Mouse (Mus musculus): ENCODE data around the gene Prkn. TPM values are rescaled to one million over a fixed set of nuclear protein-coding genes. Genes with fewer than 3 reads are reported as not detected.

Prkn gene
- total and polyA plus RNA-seq, 2 experiments: 2.5 to 8.9 TPM

- Histone ChIP-seq H3K4me3 (ENCODE audit: insufficient read depth, low read depth, low read length) (no peak overlapping the region), H3K9ac (ENCODE audit: low read depth, low read length) (no peak overlapping the region), H3K27ac (replicated peaks; ENCODE audit: insufficient read depth, low read depth, low read length) (no peak overlapping the region), H3K4me1 (ENCODE audit: control insufficient read depth, insufficient read depth, low read length) (no peaks in the 10 kb centered on the region), H3K36me3 (ENCODE audit: control insufficient read depth, insufficient read depth, low read length) (no peaks in the 10 kb centered on the region), H3K79me2 (ENCODE audit: control insufficient read depth, insufficient read depth, low read length) (no peaks in the 10 kb centered on the region), H3K27me3 (ENCODE audit: control insufficient read depth, insufficient read depth, low read length) (no peaks in the 10 kb centered on the region)
- DNase-seq (ENCODE audit: extremely low read depth, low read depth, low spot score): no peak
- TF ChIP-seq CTCF (IDR thresholded peaks at IDR 0.05; ENCODE audit: low read depth, low read length) (no peak), POLR2A (IDR thresholded peaks at IDR 0.05; ENCODE audit: extremely low read depth, insufficient read depth, low read length) (no peak)
- 70% methylated on average over 6 of the region's 6 CpGs for whole genome bisulfite sequencing
Measured at GRCm38 (mm10) chr17:11076319-11076903, 236.2 kb downstream of the Prkn start.

GRCm38 (mm10) chr17:11086492-11086891 lies 246.3 kb downstream of the Prkn start:
- Histone ChIP-seq H3K36me3 (ENCODE audit: control insufficient read depth, insufficient read depth, low read length) (no peaks in the 10 kb centered on the region), H3K4me3 (ENCODE audit: insufficient read depth, low read depth, low read length) (no peak overlapping the region), H3K27ac (replicated peaks; ENCODE audit: insufficient read depth, low read depth, low read length) (no peak overlapping the region), H3K27me3 (ENCODE audit: control insufficient read depth, insufficient read depth, low read length) (no peaks in the 10 kb centered on the region), H3K79me2 (ENCODE audit: control insufficient read depth, insufficient read depth, low read length) (no peaks in the 10 kb centered on the region), H3K4me1 (ENCODE audit: control insufficient read depth, insufficient read depth, low read length) (no peaks in the 10 kb centered on the region), H3K9ac (ENCODE audit: low read depth, low read length) (no peak overlapping the region)
- no peak for DNase-seq (ENCODE audit: extremely low read depth, low read depth, low spot score)
- TF ChIP-seq POLR2A (IDR thresholded peaks at IDR 0.05; ENCODE audit: extremely low read depth, insufficient read depth, low read length) (no peak), CTCF (IDR thresholded peaks at IDR 0.05; ENCODE audit: low read depth, low read length) (no peak)
- 83% methylated on average over 1 of the region's 1 CpGs for WGBS

GRCm38 (mm10) chr17:11087088-11087487 lies 246.9 kb downstream of the Prkn start:
- no peak overlapping the region for H3K27ac ChIP-seq (replicated peaks; ENCODE audit: insufficient read depth, low read depth, low read length)
- TF ChIP-seq POLR2A (IDR thresholded peaks at IDR 0.05; ENCODE audit: extremely low read depth, insufficient read depth, low read length): no peak
- no peak for TF ChIP-seq CTCF (IDR thresholded peaks at IDR 0.05; ENCODE audit: low read depth, low read length)
- H3K36me3 ChIP-seq (ENCODE audit: control insufficient read depth, insufficient read depth, low read length): no peaks in the 10 kb centered on the region
- no peaks in the 10 kb centered on the region for H3K79me2 ChIP-seq (ENCODE audit: control insufficient read depth, insufficient read depth, low read length)
- no peak for DNase-seq (ENCODE audit: extremely low read depth, low read depth, low spot score)
- H3K4me3 ChIP-seq (ENCODE audit: insufficient read depth, low read depth, low read length): no peak overlapping the region
- H3K27me3 ChIP-seq (ENCODE audit: control insufficient read depth, insufficient read depth, low read length): no peaks in the 10 kb centered on the region
- H3K4me1 ChIP-seq (ENCODE audit: control insufficient read depth, insufficient read depth, low read length): no peaks in the 10 kb centered on the region
- 90% methylated on average over 5 of the region's 5 CpGs for WGBS
- H3K9ac ChIP-seq (ENCODE audit: low read depth, low read length): no peak overlapping the region

GRCm38 (mm10) chr17:11087823-11088222 lies 247.6 kb downstream of the Prkn start:
- WGBS: 81% methylated on average over 8 of the region's 8 CpGs
- no peaks in the 10 kb centered on the region for H3K79me2 ChIP-seq (ENCODE audit: control insufficient read depth, insufficient read depth, low read length)
- no peak for DNase-seq (ENCODE audit: extremely low read depth, low read depth, low spot score)
- TF ChIP-seq POLR2A (IDR thresholded peaks at IDR 0.05; ENCODE audit: extremely low read depth, insufficient read depth, low read length) (no peak), CTCF (IDR thresholded peaks at IDR 0.05; ENCODE audit: low read depth, low read length) (no peak)
- no peaks in the 10 kb centered on the region for H3K27me3 ChIP-seq (ENCODE audit: control insufficient read depth, insufficient read depth, low read length)
- no peaks in the 10 kb centered on the region for H3K4me1 ChIP-seq (ENCODE audit: control insufficient read depth, insufficient read depth, low read length)
- H3K27ac ChIP-seq (replicated peaks; ENCODE audit: insufficient read depth, low read depth, low read length): no peak overlapping the region
- H3K9ac ChIP-seq (ENCODE audit: low read depth, low read length): no peak overlapping the region
- H3K36me3 ChIP-seq (ENCODE audit: control insufficient read depth, insufficient read depth, low read length): no peaks in the 10 kb centered on the region
- no peak overlapping the region for H3K4me3 ChIP-seq (ENCODE audit: insufficient read depth, low read depth, low read length)

- peak; percentile 66 for DNase-seq (ENCODE audit: extremely low read depth, low read depth, low spot score)
- Histone ChIP-seq H3K27ac (replicated peaks; ENCODE audit: insufficient read depth, low read depth, low read length) (no peak overlapping the region), H3K9ac (ENCODE audit: low read depth, low read length) (no peak overlapping the region), H3K36me3 (ENCODE audit: control insufficient read depth, insufficient read depth, low read length) (no peaks in the 10 kb centered on the region), H3K27me3 (ENCODE audit: control insufficient read depth, insufficient read depth, low read length) (no peaks in the 10 kb centered on the region), H3K79me2 (ENCODE audit: control insufficient read depth, insufficient read depth, low read length) (no peaks in the 10 kb centered on the region), H3K4me1 (ENCODE audit: control insufficient read depth, insufficient read depth, low read length) (no peaks in the 10 kb centered on the region; the same call in 1 of the 2 replicates), H3K4me3 (ENCODE audit: insufficient read depth, low read depth, low read length) (no peak overlapping the region)
- WGBS: 61% methylated on average over 6 of the region's 6 CpGs
- no peak for TF ChIP-seq POLR2A (IDR thresholded peaks at IDR 0.05; ENCODE audit: extremely low read depth, insufficient read depth, low read length)
- no peak for TF ChIP-seq CTCF (IDR thresholded peaks at IDR 0.05; ENCODE audit: low read depth, low read length)
Measured at GRCm38 (mm10) chr17:11089361-11089760, 249.2 kb downstream of the Prkn start.

GRCm38 (mm10) chr17:11092900-11093299 lies 252.7 kb downstream of the Prkn start:
- H3K4me3 ChIP-seq (ENCODE audit: insufficient read depth, low read depth, low read length): no peak overlapping the region
- TF ChIP-seq CTCF (IDR thresholded peaks at IDR 0.05; ENCODE audit: low read depth, low read length) (no peak), POLR2A (IDR thresholded peaks at IDR 0.05; ENCODE audit: extremely low read depth, insufficient read depth, low read length) (no peak)
- no peaks in the 10 kb centered on the region for H3K36me3 ChIP-seq (ENCODE audit: control insufficient read depth, insufficient read depth, low read length)
- no peaks in the 10 kb centered on the region for H3K27me3 ChIP-seq (ENCODE audit: control insufficient read depth, insufficient read depth, low read length)
- peak; percentile 69 for DNase-seq (ENCODE audit: extremely low read depth, low read depth, low spot score)
- H3K79me2 ChIP-seq (ENCODE audit: control insufficient read depth, insufficient read depth, low read length): no peaks in the 10 kb centered on the region
- whole genome bisulfite sequencing: 40% methylated on average over 6 of the region's 6 CpGs
- H3K4me1 ChIP-seq (ENCODE audit: control insufficient read depth, insufficient read depth, low read length): no peaks in the 10 kb centered on the region; the same call in 1 of the 2 replicates
- H3K27ac ChIP-seq (replicated peaks; ENCODE audit: insufficient read depth, low read depth, low read length): no peak overlapping the region
- no peak overlapping the region for H3K9ac ChIP-seq (ENCODE audit: low read depth, low read length)

All from liver, adult 2 months (tissue).